Mouse (Mus musculus) adrenal gland, adult 2 months (tissue): ENCODE data around the gene Brd3. TPM values are rescaled to one million over a fixed set of nuclear protein-coding genes. Genes with fewer than 3 reads are reported as not detected.
"Not testable (repeated sequence)": the region's sequence is repeated elsewhere in the genome, so short reads cannot be mapped to it uniquely, and the experiment has no call there.

Experiments
- DNase-seq: peaks from one replicate; pipeline ENCODE4 v3.0.0; 2021
- long read RNA-seq: library from polyadenylated mRNA; stranded (forward); transcript quantifications from one replicate; pipeline ENCODE4 v2.0.0, GENCODE M21; 2021
- polyA plus RNA-seq: library from polyadenylated mRNA; depleted of rRNA; stranded (reverse); fragments of >200 nt; gene quantifications from 2 replicates; pipeline ENCODE4 v1.2.3, GENCODE M21; 2012; rRNA removed
- total RNA-seq, 2 experiments: library from RNA; stranded (reverse); gene quantifications; 2 replicates each; pipeline ENCODE4 v1.2.3; 2021

The Brd3 gene
- total RNA-seq, result 10 to 100 TPM; 56.9 to 61.6 TPM
- polyA plus RNA-seq, result 59.3 and 60.1 TPM in 2 replicates
- long read RNA-seq, full-length matches to known transcripts, result 2 of 12 reads
- long read RNA-seq, partial matches to known transcripts, result 6 of 12 reads
- long read RNA-seq, other reads (novel, unspliced or antisense), result 4 of 12 reads

- DNase-seq, result no peak
Observed at GRCm38 (mm10) chr2:27507562-27507961, at the start of gene Brd3. Brd3 (minus strand) TSS chr2:27507662.

DNA sequence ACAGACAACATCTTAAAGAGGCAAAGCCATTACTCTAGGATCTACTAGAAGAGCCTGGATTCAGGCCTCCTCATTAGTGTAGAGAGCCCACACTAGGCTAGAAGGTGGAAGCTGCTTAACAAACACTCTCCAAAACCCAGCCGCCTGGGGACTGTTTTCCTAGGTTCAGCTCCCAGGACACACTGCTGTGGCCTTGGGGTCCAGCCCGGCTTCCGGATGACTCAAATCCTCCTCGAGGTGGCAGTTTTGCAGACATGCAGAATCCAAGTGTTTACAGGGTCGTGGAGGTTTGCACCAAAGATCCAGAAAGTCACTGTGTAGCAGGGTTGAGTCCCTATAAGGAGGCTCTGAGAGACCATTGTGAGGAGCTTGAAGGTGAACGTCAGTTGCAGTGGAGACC lies 49.5 kb upstream of the Brd3 start:
- DNase-seq, result peak; percentile 63

DNA sequence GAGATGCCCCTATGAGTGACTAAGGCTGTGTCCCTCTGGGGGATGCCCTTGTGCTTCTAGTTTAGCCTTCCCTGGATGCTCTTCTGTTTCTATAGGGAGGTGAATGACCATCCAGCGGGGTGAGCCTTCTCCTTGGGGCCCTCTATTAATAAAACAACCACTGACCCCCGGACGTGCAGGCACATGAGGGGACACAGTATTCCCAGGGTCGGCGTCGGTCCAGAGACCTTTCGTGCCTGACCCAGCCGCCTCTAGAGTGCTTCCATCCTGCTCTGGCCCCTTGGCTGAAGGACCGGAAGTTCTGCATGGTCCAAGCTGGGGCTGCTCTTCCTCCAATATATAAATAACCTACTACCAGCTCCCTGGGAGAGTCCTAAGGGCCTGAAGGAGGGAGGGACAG lies 46.8 kb upstream of the Brd3 start:
- peak; percentile 35 for DNase-seq

DNA sequence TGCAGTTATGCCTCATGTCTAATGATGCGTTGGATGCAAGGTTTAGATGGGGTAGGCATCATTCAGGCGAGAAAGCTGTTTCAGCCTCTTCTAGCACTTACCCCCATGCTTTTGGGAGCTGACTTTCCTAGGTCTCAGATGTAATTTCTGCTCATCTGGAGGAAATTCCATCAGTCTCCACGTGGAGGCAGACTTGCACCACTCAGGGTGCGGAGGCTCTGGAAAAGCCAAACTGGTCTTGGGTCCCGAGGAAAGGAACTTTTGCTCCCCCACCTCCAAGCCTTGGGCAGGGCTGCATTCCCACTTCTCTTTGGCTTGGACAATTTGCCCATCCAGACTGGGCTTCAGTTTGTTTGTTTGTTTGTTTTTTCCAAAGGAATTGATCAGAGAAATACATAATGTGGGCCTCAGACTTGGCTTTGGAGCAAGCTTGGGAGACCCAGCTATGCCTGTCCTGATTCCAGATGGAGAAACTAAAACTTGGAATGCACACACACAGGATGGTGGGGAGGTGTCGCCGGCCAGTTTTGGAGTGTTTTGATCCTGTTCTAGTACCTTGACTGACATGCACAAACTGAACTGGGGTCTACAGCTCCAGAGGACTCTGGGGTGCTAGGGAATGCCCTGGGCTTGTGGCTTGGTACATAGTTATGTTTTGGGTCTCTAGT lies 45.3 kb upstream of the Brd3 start:
- peak; percentile 70 for DNase-seq

GRCm38 (mm10) chr2:27548664-27549369 lies 41.4 kb upstream of the Brd3 start:
- DNase-seq, result no peak

DNA sequence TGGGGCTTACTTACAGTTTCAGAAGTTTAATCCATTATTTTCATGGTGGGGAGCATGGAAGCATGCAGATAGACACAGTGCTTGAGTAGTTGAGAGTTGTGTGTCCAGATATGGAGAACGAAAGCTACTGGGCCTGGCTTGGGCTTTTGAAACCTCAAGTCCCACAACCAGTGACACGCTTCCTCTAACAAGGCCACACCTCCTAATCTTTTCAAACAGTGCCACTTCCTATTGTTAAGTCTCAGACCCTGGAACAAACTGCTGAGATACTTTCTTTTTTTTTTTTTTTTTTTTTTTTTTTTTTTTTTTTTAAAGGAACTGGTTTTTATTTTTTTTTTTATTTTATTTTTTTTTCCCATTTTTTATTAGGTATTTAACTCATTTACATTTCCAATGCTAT lies 40.5 kb upstream of the Brd3 start:
- DNase-seq, result no peak

DNA sequence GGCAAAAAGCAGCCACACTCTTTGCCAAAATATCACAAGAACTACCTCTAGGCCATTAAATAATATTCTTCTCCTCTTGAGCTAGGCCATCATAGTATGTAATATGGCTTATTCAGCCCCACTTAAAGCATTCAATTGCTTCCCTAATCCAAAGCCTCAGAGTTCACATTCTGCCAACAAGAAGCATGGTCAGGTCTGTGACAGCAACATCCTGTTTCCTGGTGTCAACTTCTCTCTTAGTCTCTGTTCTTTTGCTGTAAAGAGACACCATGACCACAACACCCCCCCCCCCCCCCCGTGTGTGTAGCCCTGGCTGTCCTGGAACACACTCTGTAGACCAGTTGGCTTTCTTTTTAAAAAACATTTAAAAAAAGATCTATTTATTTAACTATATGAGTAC lies 39.9 kb upstream of the Brd3 start:
- no peak for DNase-seq

GRCm38 (mm10) chr2:27546041-27546440 lies 38.6 kb upstream of the Brd3 start:
- DNase-seq, result not testable (repeated sequence)

DNA sequence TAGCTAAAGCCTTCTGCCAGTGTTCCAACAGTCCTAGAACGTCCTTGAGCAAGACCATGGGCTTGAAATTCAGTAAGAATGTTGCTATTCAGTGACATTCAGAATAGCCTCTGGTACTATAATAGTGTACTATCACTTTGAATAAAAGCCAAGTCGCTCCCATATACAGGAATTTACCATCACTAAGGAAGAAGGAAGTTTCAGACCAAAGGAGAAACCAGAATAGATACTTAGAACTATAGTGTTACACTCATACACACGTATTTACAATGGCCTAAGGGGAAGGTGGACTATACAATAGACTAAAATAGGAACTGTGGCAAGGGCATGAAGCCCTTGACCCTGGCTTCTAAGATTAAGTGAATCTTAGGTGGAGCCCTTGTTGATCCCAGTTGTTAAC lies 38.1 kb upstream of the Brd3 start:
- not testable (repeated sequence) for DNase-seq

GRCm38 (mm10) chr2:27544613-27545012 lies 37.2 kb upstream of the Brd3 start:
- no peak for DNase-seq

- no peak for DNase-seq
Observed at GRCm38 (mm10) chr2:27541225-27541624, 33.8 kb upstream of the Brd3 start.

GRCm38 (mm10) chr2:27540515-27540836 lies 33.0 kb upstream of the Brd3 start:
- no peak for DNase-seq

- DNase-seq, result peak; percentile 99
Observed at GRCm38 (mm10) chr2:27539772-27540514, 32.5 kb upstream of the Brd3 start.

- DNase-seq, result no peak
Observed at GRCm38 (mm10) chr2:27539336-27539735, 31.9 kb upstream of the Brd3 start.

- DNase-seq, result not testable (repeated sequence)
Observed at GRCm38 (mm10) chr2:27538455-27539330, 31.2 kb upstream of the Brd3 start.

DNA sequence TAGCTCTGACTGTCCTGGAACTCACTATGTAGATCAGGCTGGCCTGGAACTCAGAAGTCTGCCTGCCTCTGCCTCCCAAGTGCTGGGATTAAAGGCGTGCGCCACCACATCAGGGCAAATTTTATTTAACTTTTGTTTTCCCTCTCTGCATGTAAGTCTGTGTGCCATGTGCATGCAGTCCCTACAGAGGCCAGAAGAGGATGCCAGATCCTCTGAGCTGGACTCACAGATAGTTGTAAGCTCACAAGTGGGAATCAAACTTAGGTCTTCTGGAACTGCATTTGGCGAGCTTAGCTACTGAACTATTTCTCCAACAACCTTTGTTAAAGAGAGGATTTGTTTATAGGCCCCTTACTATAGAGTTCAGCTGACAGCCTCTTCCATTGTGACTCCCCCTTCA lies 10.8 kb upstream of the Brd3 start:
- no peak for DNase-seq

DNA sequence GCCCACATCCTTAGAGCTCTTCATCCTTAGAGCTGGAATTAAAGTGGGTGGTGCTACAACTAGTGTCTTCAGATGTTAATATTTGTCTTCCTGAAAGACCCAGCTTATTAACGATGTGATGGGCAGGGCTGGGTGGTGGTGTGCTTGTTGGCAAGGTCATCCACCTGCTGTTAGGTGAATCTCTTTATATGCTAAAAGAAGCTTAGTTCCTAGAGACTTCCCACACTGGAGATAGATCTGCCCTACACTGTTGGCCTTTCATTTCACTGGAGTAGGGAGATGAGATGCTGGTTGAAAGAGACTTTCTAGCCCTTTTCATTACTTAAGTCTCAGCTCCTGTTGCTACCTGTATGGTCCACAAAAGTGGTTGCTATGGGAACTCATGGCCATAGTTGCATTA lies 8.8 kb upstream of the Brd3 start:
- no peak for DNase-seq

GRCm38 (mm10) chr2:27515341-27516166 lies 8.1 kb upstream of the Brd3 start:
- DNase-seq, result no peak

DNA sequence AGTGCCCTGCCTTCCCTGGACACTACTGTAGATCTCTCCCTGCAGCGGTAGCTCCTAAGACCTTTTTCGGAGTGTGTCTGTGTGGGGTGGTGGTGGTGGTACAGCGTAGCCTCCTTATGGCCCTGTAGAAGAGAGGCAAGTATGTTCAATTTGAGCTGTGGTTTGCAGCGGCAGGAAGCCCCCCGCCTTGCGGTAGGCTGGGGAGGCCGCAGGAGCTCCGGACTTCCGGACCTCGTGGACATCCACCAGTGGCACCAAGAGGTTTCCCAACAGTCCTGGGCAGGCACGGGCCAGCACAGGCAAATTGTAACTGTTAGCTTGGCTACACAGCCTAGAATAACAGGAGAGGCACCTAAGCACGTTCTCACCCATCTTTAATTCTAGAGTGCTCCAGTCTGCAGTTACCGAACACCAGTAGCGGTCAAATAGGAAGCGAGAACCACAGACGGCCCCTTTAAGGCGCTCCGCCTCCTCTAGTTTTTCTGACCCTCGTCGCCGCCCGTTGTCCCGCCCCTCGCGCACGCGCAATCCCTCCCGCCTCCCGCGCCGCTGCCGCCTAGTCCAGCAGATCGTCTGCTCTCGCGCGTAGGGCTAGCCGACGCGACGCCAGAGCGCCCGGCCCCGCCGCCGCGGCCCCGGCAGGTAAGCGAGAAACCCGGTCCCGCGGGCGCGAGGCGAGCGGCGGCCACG lies 7.3 kb upstream of the Brd3 start, which contains the start of gene Wdr5:
Wdr5 (plus strand) TSS at position 519 of the 690 bp plus-strand sequence.
- peak; percentile 99 for DNase-seq

- DNase-seq, result no peak
Observed at GRCm38 (mm10) chr2:27513861-27514260, 6.4 kb upstream of the Brd3 start.
